Mouse (Mus musculus) Muller cell, postnatal 12 days (primary cell): Measurements from ENCODE around the gene Krt72.

Experiments
- DNase-seq: peaks from one replicate; pipeline ENCODE4 v3.0.0-alpha.2; 2015; ENCODE audit errors: inconsistent ontology term

Gene Krt72

DNA sequence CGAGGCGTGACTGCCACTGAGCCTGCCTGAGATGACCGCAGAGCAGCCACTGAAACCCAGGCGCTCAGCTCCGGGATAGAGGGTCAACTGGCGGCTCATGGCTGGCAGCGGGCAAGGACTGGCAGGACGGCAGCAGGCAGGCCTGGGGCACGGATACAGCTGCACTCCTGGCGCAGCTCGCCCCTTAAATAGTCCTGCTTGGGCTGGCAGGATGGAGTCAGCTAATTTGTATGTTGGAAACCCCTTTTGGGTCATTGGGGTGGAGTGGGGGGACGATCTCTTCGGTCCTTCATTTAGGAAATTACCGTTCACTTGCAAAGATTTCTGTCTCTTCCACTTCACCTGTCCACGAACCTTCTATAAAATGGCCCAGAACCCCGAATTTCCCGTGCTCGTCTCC is at the start of gene Krt72:
TSS of gene Krt72 (minus strand) at position 101 of the 400 bp plus-strand sequence.
- no peak for DNase-seq

DNA sequence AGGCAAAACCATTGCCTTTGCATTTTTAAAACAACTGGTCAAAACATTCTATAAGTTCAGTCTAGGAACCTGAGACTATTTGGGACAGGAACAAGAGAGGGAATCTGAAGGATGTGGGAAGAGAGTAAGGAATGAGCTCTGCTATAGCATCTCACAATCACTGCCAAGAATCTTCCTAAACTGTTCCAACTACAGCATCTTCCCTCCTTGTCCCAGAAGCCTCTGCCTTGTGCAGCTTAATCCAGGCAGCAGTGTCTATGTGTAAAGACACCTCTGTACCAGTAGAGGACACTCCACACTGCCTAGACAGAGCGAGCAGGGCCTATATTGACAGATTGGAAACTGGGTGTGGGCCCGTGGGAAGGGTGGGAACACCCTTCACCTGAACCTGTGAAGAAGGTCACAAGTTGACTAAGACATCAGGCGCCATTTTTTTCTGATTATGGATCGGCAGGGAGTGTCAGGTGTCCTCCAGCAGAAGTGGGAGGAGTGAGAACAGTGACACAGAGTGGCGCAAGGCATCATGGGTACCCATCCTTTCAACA is 48.6 kb upstream of the Krt72 start:
- DNase-seq: no peak

- no peak for DNase-seq
Observed at GRCm38 (mm10) chr15:101833131-101833530, 46.9 kb upstream of the Krt72 start.

DNA sequence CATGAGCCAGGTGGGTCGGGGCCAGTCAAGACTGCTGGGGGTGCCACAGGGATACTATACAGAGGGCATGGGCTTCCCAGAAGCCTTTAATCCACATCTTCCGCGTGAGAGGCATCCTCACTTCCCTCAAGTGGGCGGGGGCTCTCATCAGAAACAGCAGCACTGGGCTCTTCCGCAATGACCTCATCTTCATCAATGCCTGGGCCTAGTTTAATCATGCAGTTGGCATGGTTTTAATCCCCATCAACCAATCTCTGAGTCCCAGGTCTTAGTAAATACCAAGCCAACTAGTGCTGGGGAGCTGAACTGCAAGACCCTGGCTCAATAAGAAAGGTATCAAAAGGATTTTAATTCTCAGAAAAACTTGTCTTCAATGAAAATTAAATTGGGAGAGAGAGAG is 43.2 kb upstream of the Krt72 start:
- DNase-seq: no peak

DNA sequence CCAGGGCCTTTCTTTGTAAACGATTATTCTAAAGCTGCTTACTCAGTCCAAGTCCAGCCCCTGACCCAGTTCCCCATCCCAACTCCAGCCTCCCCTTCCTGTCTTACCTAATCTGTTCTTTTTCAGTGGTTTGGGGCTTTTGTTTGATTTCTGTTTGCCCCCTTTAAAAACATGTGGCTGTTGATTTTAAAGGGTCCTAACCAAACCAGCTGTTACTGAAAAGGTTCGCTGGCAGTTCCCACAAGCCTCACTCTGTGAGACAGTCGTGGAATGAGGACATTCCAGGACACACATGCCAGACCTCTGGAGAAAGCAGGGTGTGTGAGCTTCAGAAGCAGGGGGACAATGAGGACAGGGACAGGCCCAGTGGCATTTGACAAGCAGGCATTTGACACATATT is 35.5 kb upstream of the Krt72 start:
- peak; percentile 85 for DNase-seq

GRCm38 (mm10) chr15:101817875-101818274 is 31.6 kb upstream of the Krt72 start, which contains the start of gene Krt2:
Gene Krt2, minus strand, starts transcription at chr15:101818169.
- DNase-seq: no peak

GRCm38 (mm10) chr15:101803052-101803822 is 17.0 kb upstream of the Krt72 start:
- DNase-seq: no peak

- no peak for DNase-seq
Observed at GRCm38 (mm10) chr15:101802296-101802835, 16.1 kb upstream of the Krt72 start, which contains the start of gene Krt73. Gene Krt73, minus strand, starts transcription at chr15:101802346.

GRCm38 (mm10) chr15:101790867-101791266 is 4.6 kb upstream of the Krt72 start:
- no peak for DNase-seq

DNA sequence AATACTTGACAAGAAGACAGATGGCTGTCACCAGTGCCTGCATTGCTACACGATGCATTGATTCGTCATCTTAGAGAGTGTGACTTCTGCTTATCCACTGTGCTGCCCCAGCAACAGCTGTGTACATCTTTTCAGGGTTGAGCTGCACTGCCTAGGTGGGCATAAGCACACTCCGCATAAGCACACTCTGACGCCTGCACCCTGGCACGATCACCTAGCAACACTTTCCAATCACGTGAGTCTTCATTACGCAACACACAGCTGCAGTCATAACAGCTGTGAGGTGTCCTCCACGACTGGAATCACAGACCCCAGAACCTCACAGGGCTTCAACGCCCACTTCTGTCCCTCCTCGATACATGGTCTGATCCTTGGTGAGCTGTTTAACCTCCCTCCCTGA is 12.8 kb downstream of the Krt72 start:
- DNase-seq: no peak

- peak; percentile 84 for DNase-seq
Observed at GRCm38 (mm10) chr15:101772711-101773081, 13.6 kb downstream of the Krt72 start.

DNA sequence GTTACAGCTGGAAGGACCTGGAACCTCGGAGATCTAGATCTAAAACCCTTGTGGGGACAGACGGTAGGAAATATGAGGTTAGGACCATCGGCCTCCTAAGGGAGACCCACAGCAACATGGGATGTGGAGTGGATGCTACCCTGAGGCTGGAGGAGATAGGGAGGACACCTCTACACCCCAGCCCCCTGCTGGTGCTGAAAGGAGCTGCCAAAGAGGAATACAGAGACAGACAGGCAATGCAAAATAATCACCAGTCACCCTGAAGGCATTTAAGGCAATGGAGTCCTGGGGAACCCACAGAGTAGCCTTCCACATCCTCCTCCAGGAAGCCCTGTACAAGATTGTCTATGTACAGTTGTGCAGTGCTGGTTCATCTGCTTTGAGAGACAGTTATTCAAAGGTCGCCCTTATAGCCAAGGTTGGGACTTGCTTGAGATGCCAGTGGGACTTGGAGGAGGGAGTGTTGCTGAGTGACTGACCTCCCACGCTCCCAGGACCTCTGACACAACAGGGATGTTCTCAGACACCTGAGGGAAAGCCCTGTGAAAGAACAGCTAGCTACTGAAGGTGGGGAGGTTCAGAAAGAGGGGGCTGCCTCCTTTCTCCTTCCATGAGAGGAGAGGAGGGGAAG is 14.1 kb downstream of the Krt72 start:
- DNase-seq: peak; percentile 50

- no peak for DNase-seq
Observed at GRCm38 (mm10) chr15:101770226-101770625, 16.0 kb downstream of the Krt72 start.

- no peak for DNase-seq
Observed at GRCm38 (mm10) chr15:101742711-101743110, 43.5 kb downstream of the Krt72 start, which contains the start of gene Krt71. Gene Krt71, minus strand, starts transcription at chr15:101743109.

DNA sequence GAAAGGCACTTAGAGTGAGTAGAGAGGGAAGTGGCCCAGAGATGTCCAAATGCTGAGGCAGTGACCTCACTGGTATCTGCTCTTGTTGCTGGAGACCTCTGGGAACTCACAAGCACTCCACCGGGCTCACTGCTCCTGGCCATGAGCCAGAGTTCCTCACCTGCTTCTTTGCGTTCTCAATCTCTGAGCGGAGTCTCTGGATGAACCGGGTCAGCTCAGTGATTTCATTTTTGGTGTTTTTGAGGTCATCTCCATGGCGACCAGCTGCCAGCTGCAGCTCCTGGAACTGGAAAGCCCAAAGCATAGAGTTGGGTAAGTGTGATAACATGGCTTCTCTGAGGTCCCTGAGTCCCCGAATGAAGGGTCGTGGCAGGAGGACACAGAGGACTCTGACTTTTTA is 48.5 kb downstream of the Krt72 start:
- no peak for DNase-seq

DNA sequence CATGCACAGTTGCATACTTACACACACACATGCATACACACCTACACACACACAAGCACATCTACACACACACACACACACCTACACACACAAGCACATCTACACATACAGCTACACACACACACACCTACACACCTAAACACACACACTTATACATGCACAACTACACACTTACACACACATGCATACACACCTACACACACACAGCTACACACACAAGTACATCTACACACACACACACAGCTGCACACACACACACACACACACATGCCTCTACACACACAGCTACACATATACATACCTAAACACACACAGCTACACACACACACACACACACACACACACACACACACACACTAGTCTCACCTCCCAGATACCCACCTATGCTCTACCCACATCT is 55.6 kb downstream of the Krt72 start:
- no peak for DNase-seq
